33 mouse cellular contexts compared by ENCODE assay signal in genomic region chr6:96840634-96841033, GRCm38 (mm10).
"Had no signal": no experiment of that assay in that cellular context is flagged by ENCODE, and none has a peak within 500 bp of the region (broad histone marks: within the 10 kb centered on the region; RNA-seq: fewer than 3 reads in every experiment).

No protein-coding gene starts in this region.

- H3K9me3 ChIP-seq: limb, embryonic 10.5 days; limb, embryonic 12.5 days; limb, embryonic 13.5 days; limb, embryonic 15.5 days; liver, embryonic 12.5 days; liver, embryonic 13.5 days; liver, embryonic 15.5 days; lung, embryonic 15.5 days; megakaryocyte, embryonic 14.5 days; midbrain, embryonic 10.5 days; midbrain, embryonic 12.5 days; midbrain, embryonic 13.5 days; midbrain, embryonic 15.5 days; neural tube, embryonic 12.5 days; neural tube, embryonic 13.5 days had no signal

- H3K4me2 ChIP-seq: limb, embryonic 12.5 days; limb, embryonic 13.5 days; limb, embryonic 15.5 days; liver, embryonic 11.5 days; liver, embryonic 12.5 days; liver, embryonic 13.5 days; liver, embryonic 15.5 days; lung, embryonic 14.5 days; lung, embryonic 15.5 days; midbrain, embryonic 11.5 days; midbrain, embryonic 12.5 days; midbrain, embryonic 13.5 days; midbrain, embryonic 15.5 days; neural tube, embryonic 12.5 days; neural tube, embryonic 13.5 days had no signal

- H3K4me3 ChIP-seq: limb, embryonic 10.5 days; limb, embryonic 12.5 days; limb, embryonic 13.5 days; limb, embryonic 15.5 days; liver, embryonic 12.5 days; liver, embryonic 13.5 days; liver, embryonic 15.5 days; lung, embryonic 15.5 days; megakaryocyte, embryonic 14.5 days; midbrain, embryonic 10.5 days; midbrain, embryonic 12.5 days; midbrain, embryonic 13.5 days; midbrain, embryonic 15.5 days; myocyte; neural tube, embryonic 12.5 days; neural tube, embryonic 13.5 days had no signal

- H3K27me3 ChIP-seq: limb, embryonic 12.5 days; limb, embryonic 13.5 days; limb, embryonic 15.5 days; liver, embryonic 12.5 days; liver, embryonic 13.5 days; liver, embryonic 15.5 days; lung, embryonic 15.5 days; megakaryocyte, embryonic 14.5 days; midbrain, embryonic 12.5 days; midbrain, embryonic 13.5 days; midbrain, embryonic 15.5 days; neural tube, embryonic 12.5 days; neural tube, embryonic 13.5 days had no signal

- ATAC-seq: liver, embryonic 12.5 days; liver, postnatal 0 days; lung, postnatal 0 days; midbrain, embryonic 13.5 days; midbrain, embryonic 15.5 days; midbrain, embryonic 16.5 days had no signal

- H3K9ac ChIP-seq: limb, embryonic 12.5 days; limb, embryonic 13.5 days; limb, embryonic 15.5 days; liver, embryonic 12.5 days; liver, embryonic 13.5 days; liver, embryonic 14.5 days; liver, embryonic 15.5 days; liver, postnatal 0 days; lung, embryonic 14.5 days; lung, embryonic 15.5 days; midbrain, embryonic 12.5 days; midbrain, embryonic 13.5 days; midbrain, embryonic 15.5 days; neural tube, embryonic 12.5 days; neural tube, embryonic 13.5 days had no signal

- H3K36me3 ChIP-seq: limb, embryonic 10.5 days; limb, embryonic 12.5 days; limb, embryonic 13.5 days; limb, embryonic 15.5 days; liver, embryonic 12.5 days; liver, embryonic 13.5 days; liver, embryonic 15.5 days; lung, embryonic 15.5 days; midbrain, embryonic 10.5 days; midbrain, embryonic 12.5 days; midbrain, embryonic 13.5 days; midbrain, embryonic 15.5 days; neural tube, embryonic 12.5 days; neural tube, embryonic 13.5 days had no signal

- DNase-seq: left cerebral cortex, postnatal 4 days; liver; liver, embryonic 13.5 days; liver, postnatal 0 days; lung, adult 18-20 months; lung, adult 2 months; lung, embryonic 14.5 days; lung, postnatal 10 days; lung, postnatal 14 days; lung, postnatal 36 days; lung, postnatal 4 days; midbrain, embryonic 14.5 days had no signal

- H3K4me1 ChIP-seq: limb, embryonic 10.5 days; limb, embryonic 13.5 days; limb, embryonic 15.5 days; liver, embryonic 12.5 days; liver, embryonic 13.5 days; liver, embryonic 15.5 days; lung, embryonic 15.5 days; megakaryocyte, embryonic 14.5 days; midbrain, embryonic 10.5 days; midbrain, embryonic 12.5 days; midbrain, embryonic 13.5 days; midbrain, embryonic 15.5 days; neural tube, embryonic 12.5 days had no signal

- H3K27ac ChIP-seq: limb, embryonic 10.5 days; limb, embryonic 12.5 days; limb, embryonic 13.5 days; limb, embryonic 15.5 days; liver, embryonic 12.5 days; liver, embryonic 13.5 days; liver, embryonic 14.5 days; liver, embryonic 15.5 days; lung, embryonic 15.5 days; macrophage; midbrain, embryonic 10.5 days; midbrain, embryonic 12.5 days; midbrain, embryonic 13.5 days; midbrain, embryonic 15.5 days; neural tube, embryonic 12.5 days; neural tube, embryonic 13.5 days had no signal
